Mouse (Mus musculus) olfactory bulb, adult 2 months (tissue): ENCODE data around the gene Atxn3. TPM values are rescaled to one million over a fixed set of nuclear protein-coding genes. Genes with fewer than 3 reads are reported as not detected.

ENCODE experiments used
- H3K27ac ChIP-seq: fragments of 200-500 bp; 2 replicates; pipeline ENCODE4 v1.5.1; 2012; ENCODE audit warnings: low read depth, low read length; ENCODE audit not compliant: insufficient read depth
- H3K4me1 ChIP-seq: fragments of 200-500 bp; 2 replicates; pipeline ENCODE4 v1.6.1; 2012; ENCODE audit warnings: low read length; ENCODE audit not compliant: control insufficient read depth, insufficient read depth
- H3K4me3 ChIP-seq: fragments of 200-500 bp; 2 replicates; pipeline ENCODE4 v1.5.1; 2012; ENCODE audit warnings: mild to moderate bottlenecking, low read depth, low read length, moderate library complexity; ENCODE audit not compliant: insufficient read depth
- CTCF ChIP-seq: fragments of 200-500 bp; IDR thresholded peaks from 2 replicates; pipeline ENCODE4 v1.5.1; 2012; ENCODE audit warnings: low read depth, mild to moderate bottlenecking, low read length, moderate library complexity; ENCODE audit not compliant: insufficient read depth
- POLR2A ChIP-seq: fragments of 200-500 bp; IDR thresholded peaks from 2 replicates; pipeline ENCODE4 v1.6.1; 2012; ENCODE audit warnings: mild to moderate bottlenecking, low read depth, low read length, moderate library complexity; ENCODE audit not compliant: insufficient read depth
- WGBS: fragments of 180-500 bp; shearing (Covaris S2); methylation state at CpG from one replicate; pipeline ENCODE4 v1.1.7; 2018; 5-methylcytosine and 5-hydroxymethylcytosine counted together
- polyA plus RNA-seq: library from polyadenylated mRNA; stranded (reverse); fragments of >200 nt; gene quantifications from 2 replicates; pipeline ENCODE4 v1.2.4, GENCODE M21; 2012; ENCODE audit warnings: low replicate concordance; ENCODE audit not compliant: missing spikeins, insufficient read depth, insufficient read length

Gene Atxn3
- polyA plus RNA-seq, 1 experiment, result not detected

GRCm38 (mm10) chr12:101884926-101885325, 73.1 kb downstream of the Atxn3 start:
- TF ChIP-seq CTCF (no peak), POLR2A (no peak)
- no peak overlapping the region for H3K27ac ChIP-seq
- H3K4me1 ChIP-seq, result no peaks in the 10 kb centered on the region
- H3K4me3 ChIP-seq, result no peak overlapping the region
- 96% methylated on average over 7 of the region's 7 CpGs for WGBS

GRCm38 (mm10) chr12:101876374-101876773, 81.7 kb downstream of the Atxn3 start:
- H3K27ac ChIP-seq, result no peak overlapping the region
- H3K4me3 ChIP-seq, result no peak overlapping the region
- 72% methylated on average over 2 of the region's 2 CpGs for WGBS
- no peaks in the 10 kb centered on the region for H3K4me1 ChIP-seq
- no peak for TF ChIP-seq POLR2A
- no peak for TF ChIP-seq CTCF

- no peaks in the 10 kb centered on the region for H3K4me1 ChIP-seq
- H3K27ac ChIP-seq, result no peak overlapping the region
- TF ChIP-seq CTCF (no peak), POLR2A (no peak)
- WGBS, result 33% methylated on average over 1 of the region's 1 CpGs
- no peak overlapping the region for H3K4me3 ChIP-seq
Measured at GRCm38 (mm10) chr12:101875107-101875506, 82.9 kb downstream of the Atxn3 start.

Other genes starting within 250 kb of the Atxn3 start
- gene Tc2n, start 239.7 kb downstream of the Atxn3 start, polyA plus RNA-seq, result not detected in 2 replicates
- gene Fbln5, start 139.2 kb downstream of the Atxn3 start, polyA plus RNA-seq, result not detected in 2 replicates
- not detected in 2 replicates for gene Trip11, start 45.0 kb downstream of the Atxn3 start, polyA plus RNA-seq
- not detected in 2 replicates for gene Cpsf2, start 17.7 kb upstream of the Atxn3 start, polyA plus RNA-seq
- gene Slc24a4, start 170.5 kb upstream of the Atxn3 start, polyA plus RNA-seq, result not detected in 2 replicates